Mouse (Mus musculus): ENCODE measurements around the gene H60b. TPM values are rescaled to one million over a fixed set of nuclear protein-coding genes. Genes with fewer than 3 reads are reported as not detected.

The H60b gene
- total and polyA plus RNA-seq, 3 experiments, result not detected

- WGBS, result 41% methylated on average over 8 of the region's 8 CpGs
- DNase-seq, result no peak
- Histone ChIP-seq H3K36me3 (ENCODE audit: control insufficient read depth, insufficient read depth, low read length) (no peaks in the 10 kb centered on the region), H3K27me3 (ENCODE audit: control insufficient read depth, insufficient read depth, low read length) (no peaks in the 10 kb centered on the region), H3K4me3 (no peak overlapping the region), H3K4me1 (ENCODE audit: control insufficient read depth, insufficient read depth, low read length) (no peaks in the 10 kb centered on the region), H3K9ac (ENCODE audit: low read depth, low read length) (no peak overlapping the region), H3K79me2 (replicated peaks; ENCODE audit: control insufficient read depth, insufficient read depth, low read length) (no peaks in the 10 kb centered on the region), H3K27ac (no peak overlapping the region)
- TF ChIP-seq CTCF (IDR thresholded peaks at IDR 0.05), result no peak
- TF ChIP-seq EP300 (IDR thresholded peaks at IDR 0.05; ENCODE audit: insufficient read depth, low read depth, low read length), result no peak
- no peak for TF ChIP-seq POLR2A (IDR thresholded peaks at IDR 0.05; ENCODE audit: insufficient read depth, low read depth, low read length)
- intact Hi-C loops (cut with DNase I), result no loop called here
Observed at GRCm38 (mm10) chr10:22297766-22298461, 139.5 kb downstream of the H60b start.

DNA sequence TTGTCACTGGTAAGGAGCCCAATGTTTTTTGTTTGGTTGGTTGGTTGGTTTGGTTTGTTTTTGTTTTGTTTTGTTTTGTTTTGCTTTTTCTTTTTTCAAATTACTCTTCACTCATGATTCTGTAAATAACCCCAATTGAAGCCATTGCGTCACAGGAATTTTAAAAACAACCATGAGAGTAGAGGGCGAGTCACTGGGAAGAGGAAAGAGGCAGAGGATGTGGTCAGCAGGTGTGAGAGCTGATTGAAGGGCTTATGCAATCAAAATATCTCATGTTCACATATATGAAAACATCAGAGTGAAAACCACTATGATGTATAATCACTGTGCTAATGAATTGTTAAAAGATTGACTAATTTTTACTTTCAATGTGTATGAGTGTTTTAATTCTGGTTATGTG, 140.9 kb downstream of the H60b start:
- Histone ChIP-seq H3K79me2 (replicated peaks; ENCODE audit: control insufficient read depth, insufficient read depth, low read length) (no peaks in the 10 kb centered on the region), H3K4me3 (no peak overlapping the region), H3K27ac (no peak overlapping the region), H3K9ac (ENCODE audit: low read depth, low read length) (no peak overlapping the region), H3K27me3 (ENCODE audit: control insufficient read depth, insufficient read depth, low read length) (no peaks in the 10 kb centered on the region), H3K36me3 (ENCODE audit: control insufficient read depth, insufficient read depth, low read length) (no peaks in the 10 kb centered on the region), H3K4me1 (ENCODE audit: control insufficient read depth, insufficient read depth, low read length) (no peaks in the 10 kb centered on the region)
- no peak for TF ChIP-seq POLR2A (IDR thresholded peaks at IDR 0.05; ENCODE audit: insufficient read depth, low read depth, low read length)
- intact Hi-C loops (cut with DNase I), result no loop called here
- WGBS, result 53% methylated on average over 2 of the region's 2 CpGs
- no peak for DNase-seq

DNA sequence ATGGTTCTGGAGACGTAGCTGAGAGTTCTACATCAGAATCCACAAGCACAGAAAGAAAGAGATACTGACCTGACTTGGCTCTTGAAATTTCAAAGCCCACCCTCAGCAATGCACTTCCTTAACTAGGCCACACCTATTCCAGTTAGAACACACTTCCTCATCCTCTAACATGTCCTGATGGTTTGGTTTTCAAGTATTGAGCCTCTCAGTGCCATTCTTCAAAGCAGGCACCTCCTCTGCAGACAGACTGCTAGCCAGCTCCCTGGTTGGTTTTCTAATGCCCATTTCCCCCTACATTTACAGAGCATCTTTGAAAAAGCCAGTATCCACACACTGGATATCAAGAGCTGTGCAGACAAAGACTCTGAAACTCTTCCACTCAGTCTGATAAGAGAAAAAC, 143.3 kb downstream of the H60b start:
- no peak overlapping the region for H3K9ac ChIP-seq (ENCODE audit: low read depth, low read length)
- H3K27ac ChIP-seq, result no peak overlapping the region
- intact Hi-C loops (cut with DNase I), result no loop called here
- no peaks in the 10 kb centered on the region for H3K79me2 ChIP-seq (replicated peaks; ENCODE audit: control insufficient read depth, insufficient read depth, low read length)
- H3K36me3 ChIP-seq (ENCODE audit: control insufficient read depth, insufficient read depth, low read length), result no peaks in the 10 kb centered on the region
- no peaks in the 10 kb centered on the region for H3K4me1 ChIP-seq (ENCODE audit: control insufficient read depth, insufficient read depth, low read length)
- H3K27me3 ChIP-seq (ENCODE audit: control insufficient read depth, insufficient read depth, low read length), result no peaks in the 10 kb centered on the region
- TF ChIP-seq POLR2A (IDR thresholded peaks at IDR 0.05; ENCODE audit: insufficient read depth, low read depth, low read length), result no peak
- no peak for TF ChIP-seq EP300 (IDR thresholded peaks at IDR 0.05; ENCODE audit: insufficient read depth, low read depth, low read length)
- TF ChIP-seq CTCF (IDR thresholded peaks at IDR 0.05), result no peak
- DNase-seq, result no peak
- no peak overlapping the region for H3K4me3 ChIP-seq
- 76% methylated on average over 1 of the region's 1 CpGs for WGBS

DNA sequence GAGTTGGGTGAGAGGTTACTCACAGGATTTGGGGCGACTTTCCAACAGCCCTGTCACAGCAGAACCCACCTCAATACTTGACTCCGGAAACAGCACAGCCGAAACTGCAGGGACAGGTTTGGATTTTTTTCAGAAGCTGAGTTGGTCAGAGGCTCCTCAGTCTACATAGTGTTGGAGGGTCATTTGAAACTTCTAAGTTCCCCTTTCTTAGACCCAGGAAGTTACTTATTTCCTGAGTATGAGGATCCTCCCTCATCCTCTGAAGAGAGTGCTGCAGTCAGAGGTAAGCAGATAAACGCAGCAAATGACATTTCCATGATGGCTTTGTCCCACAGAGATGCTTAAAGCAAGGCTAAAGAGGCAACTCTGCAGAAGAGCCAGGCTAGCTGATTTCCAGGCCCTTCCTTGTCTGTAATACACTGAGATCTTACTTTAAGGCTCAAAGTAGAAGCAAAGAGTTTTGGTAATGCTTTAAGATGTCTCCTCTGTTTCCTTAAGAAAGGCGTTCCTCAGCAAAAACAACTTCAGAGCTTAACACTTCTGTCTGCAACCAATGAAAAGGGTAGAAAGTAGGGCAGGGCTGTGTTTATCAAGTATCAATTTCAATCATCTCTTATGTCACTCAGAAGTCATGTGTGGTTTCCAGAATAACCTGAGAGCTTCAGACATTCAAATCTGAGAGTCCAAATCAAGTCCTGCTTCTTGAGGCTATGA, 144.1 kb downstream of the H60b start:
- no peak overlapping the region for H3K4me3 ChIP-seq
- H3K9ac ChIP-seq (ENCODE audit: low read depth, low read length), result no peak overlapping the region
- H3K4me1 ChIP-seq (ENCODE audit: control insufficient read depth, insufficient read depth, low read length), result no peaks in the 10 kb centered on the region
- WGBS, result 54% methylated on average over 5 of the region's 5 CpGs
- H3K36me3 ChIP-seq (ENCODE audit: control insufficient read depth, insufficient read depth, low read length), result no peaks in the 10 kb centered on the region
- intact Hi-C loops (cut with DNase I), result no loop called here
- no peaks in the 10 kb centered on the region for H3K27me3 ChIP-seq (ENCODE audit: control insufficient read depth, insufficient read depth, low read length)
- DNase-seq, result no peak
- no peaks in the 10 kb centered on the region for H3K79me2 ChIP-seq (replicated peaks; ENCODE audit: control insufficient read depth, insufficient read depth, low read length)
- no peak overlapping the region for H3K27ac ChIP-seq
- TF ChIP-seq EP300 (IDR thresholded peaks at IDR 0.05; ENCODE audit: insufficient read depth, low read depth, low read length) (no peak), CTCF (IDR thresholded peaks at IDR 0.05) (no peak), POLR2A (IDR thresholded peaks at IDR 0.05; ENCODE audit: insufficient read depth, low read depth, low read length) (no peak)

GRCm38 (mm10) chr10:22303736-22304135, 145.3 kb downstream of the H60b start:
- Histone ChIP-seq H3K27me3 (ENCODE audit: control insufficient read depth, insufficient read depth, low read length) (no peaks in the 10 kb centered on the region), H3K4me1 (ENCODE audit: control insufficient read depth, insufficient read depth, low read length) (no peaks in the 10 kb centered on the region), H3K79me2 (replicated peaks; ENCODE audit: control insufficient read depth, insufficient read depth, low read length) (no peaks in the 10 kb centered on the region), H3K4me3 (no peak overlapping the region), H3K9ac (ENCODE audit: low read depth, low read length) (no peak overlapping the region), H3K27ac (no peak overlapping the region), H3K36me3 (ENCODE audit: control insufficient read depth, insufficient read depth, low read length) (no peaks in the 10 kb centered on the region)
- DNase-seq, result no peak
- 81% methylated on average over 6 of the region's 6 CpGs for WGBS
- intact Hi-C loops (cut with DNase I), result no loop called here
- TF ChIP-seq EP300 (IDR thresholded peaks at IDR 0.05; ENCODE audit: insufficient read depth, low read depth, low read length), result no peak
- no peak for TF ChIP-seq CTCF (IDR thresholded peaks at IDR 0.05)
- no peak for TF ChIP-seq POLR2A (IDR thresholded peaks at IDR 0.05; ENCODE audit: insufficient read depth, low read depth, low read length)

GRCm38 (mm10) chr10:22305801-22306200, 147.4 kb downstream of the H60b start:
- intact Hi-C loops (cut with DNase I), result no loop called here
- TF ChIP-seq CTCF (IDR thresholded peaks at IDR 0.05) (no peak), POLR2A (IDR thresholded peaks at IDR 0.05; ENCODE audit: insufficient read depth, low read depth, low read length) (no peak)
- H3K27ac ChIP-seq, result no peak overlapping the region
- WGBS, result 76% methylated on average over 4 of the region's 4 CpGs
- H3K27me3 ChIP-seq (ENCODE audit: control insufficient read depth, insufficient read depth, low read length), result no peaks in the 10 kb centered on the region
- no peaks in the 10 kb centered on the region for H3K4me1 ChIP-seq (ENCODE audit: control insufficient read depth, insufficient read depth, low read length)
- no peak for DNase-seq
- H3K36me3 ChIP-seq (ENCODE audit: control insufficient read depth, insufficient read depth, low read length), result no peaks in the 10 kb centered on the region
- no peak overlapping the region for H3K9ac ChIP-seq (ENCODE audit: low read depth, low read length)
- no peak overlapping the region for H3K4me3 ChIP-seq
- H3K79me2 ChIP-seq (replicated peaks; ENCODE audit: control insufficient read depth, insufficient read depth, low read length), result no peaks in the 10 kb centered on the region

Data from heart, adult 2 months (tissue).